Mouse (Mus musculus) forebrain, embryonic 14.5 days (tissue): ENCODE results near the gene Dffa. TPM values are rescaled to one million over a fixed set of nuclear protein-coding genes. Genes with fewer than 3 reads are reported as not detected.

Experiments
- ATAC-seq: fragments of 200-750 bp; cut with Nextera tagmentation; 2 replicates; pipeline ENCODE4 v1.8.0; 2017; ENCODE audit warnings: mild to moderate bottlenecking, moderate library complexity
- DNase-seq: peaks from one replicate; pipeline ENCODE4 v3.0.0-alpha.2; 2015; ENCODE audit warnings: low spot score
- H3K27ac ChIP-seq: fragments of 300-500 bp; sonication (generic); 2 replicates; pipeline ENCODE4 v1.5.1; 2014; ENCODE audit warnings: low read depth, mild to moderate bottlenecking, control low read depth, low read length, moderate library complexity
- H3K27me3 ChIP-seq: fragments of 300-500 bp; sonication (generic); replicated peaks from 2 replicates; pipeline ENCODE4 v1.6.1; 2014; ENCODE audit warnings: low read length, control low read depth, mixed read lengths; ENCODE audit not compliant: control insufficient read depth, insufficient read depth
- H3K36me3 ChIP-seq: fragments of 300-500 bp; sonication (generic); 2 replicates; pipeline ENCODE4 v1.6.1; 2014; ENCODE audit warnings: low read length, control low read depth; ENCODE audit not compliant: control insufficient read depth, insufficient read depth
- H3K4me1 ChIP-seq: fragments of 300-500 bp; sonication (generic); 2 replicates; pipeline ENCODE4 v1.6.1; 2014; ENCODE audit warnings: antibody characterized with exemption, low read length, control low read depth; ENCODE audit not compliant: control insufficient read depth, insufficient read depth
- H3K4me2 ChIP-seq: fragments of 300-500 bp; sonication (generic); 2 replicates; pipeline ENCODE4 v1.6.1; 2014; ENCODE audit warnings: mild to moderate bottlenecking, control low read depth, low read length
- H3K4me3 ChIP-seq: fragments of 300-500 bp; sonication (generic); 2 replicates; pipeline ENCODE4 v1.5.1; 2014; ENCODE audit warnings: low read depth, low read length, control low read depth
- H3K9ac ChIP-seq: fragments of 300-500 bp; sonication (generic); 2 replicates; pipeline ENCODE4 v1.6.1; 2014; ENCODE audit warnings: mild to moderate bottlenecking, low read length, control low read depth, moderate library complexity
- H3K9me3 ChIP-seq: fragments of 300-500 bp; sonication (generic); replicated peaks from 2 replicates; pipeline ENCODE4 v1.6.1; 2016; ENCODE audit warnings: low read length, control low read depth, mixed read lengths; ENCODE audit not compliant: control insufficient read depth
- whole genome bisulfite sequencing: fragments of 180-500 bp; shearing (Covaris S2); extraction: QIAGEN DNeasy Blood & Tissue Kit; methylation state at CpG from one replicate; pipeline ENCODE4 v1.1.7; 2014; 5-methylcytosine and 5-hydroxymethylcytosine counted together
- polyA plus RNA-seq: library from polyadenylated mRNA; unstranded; fragments of >200 nt; fragmentation: Nextera tagmentation; extraction: Ambion mirVana; gene quantifications from 2 replicates; pipeline ENCODE4 v1.2.1, GENCODE M21; 2014

Dffa gene
- polyA plus RNA-seq, 1 experiment from 2014 or later = 17.8 TPM

DNA sequence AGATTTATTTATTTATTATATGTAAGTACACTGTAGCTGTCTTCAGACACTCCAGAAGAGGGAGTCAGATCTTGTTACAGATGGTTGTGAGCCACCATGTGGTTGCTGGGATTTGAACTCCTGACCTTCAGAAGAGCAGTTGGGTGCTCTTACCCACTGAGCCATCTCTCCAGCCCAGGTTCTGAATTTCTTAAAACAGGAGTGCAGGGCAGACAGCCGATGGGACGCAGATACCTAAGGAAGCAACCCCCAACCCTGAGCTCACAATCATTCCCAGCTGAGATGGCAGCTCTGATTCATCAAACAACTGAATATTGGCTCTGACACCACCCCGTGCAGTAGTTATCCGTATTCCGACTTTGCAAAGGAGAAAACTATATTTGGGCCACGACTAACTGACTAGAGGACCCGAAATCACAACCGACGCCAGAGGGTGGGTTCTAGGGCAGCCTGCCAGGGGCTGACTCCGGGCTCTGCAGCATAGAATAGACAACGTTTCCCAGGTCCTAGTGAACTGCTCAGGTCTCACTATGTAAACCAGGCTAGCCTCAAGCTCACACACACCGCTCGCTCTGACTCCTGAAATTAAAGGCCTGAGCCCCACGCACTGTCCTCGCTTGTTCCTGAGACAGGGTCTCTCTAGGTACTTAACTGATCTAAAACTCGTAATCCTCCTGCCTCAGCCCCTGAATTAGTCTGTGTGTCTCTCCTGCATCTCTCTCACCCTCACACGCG, 32.3 kb downstream of the Dffa start:
- Histone ChIP-seq H3K4me2 (peak overlapping the region; percentile 72), H3K9me3 (no peaks in the 10 kb centered on the region), H3K36me3 (0 out of 2 replicates have a peak, but pooled peaks cover 5% of the 10 kb centered on the region), H3K4me1 (no peaks in the 10 kb centered on the region), H3K27ac (no peak overlapping the region), H3K27me3 (no peaks in the 10 kb centered on the region), H3K4me3 (peak overlapping the region; percentile 68), H3K9ac (peak overlapping the region; percentile 76)
- no peak for DNase-seq
- WGBS = 55% methylated on average over 18 of the region's 18 CpGs
- ATAC-seq = 0 out of 2 replicates have a peak, but pooled peaks have one; percentile 14

DNA sequence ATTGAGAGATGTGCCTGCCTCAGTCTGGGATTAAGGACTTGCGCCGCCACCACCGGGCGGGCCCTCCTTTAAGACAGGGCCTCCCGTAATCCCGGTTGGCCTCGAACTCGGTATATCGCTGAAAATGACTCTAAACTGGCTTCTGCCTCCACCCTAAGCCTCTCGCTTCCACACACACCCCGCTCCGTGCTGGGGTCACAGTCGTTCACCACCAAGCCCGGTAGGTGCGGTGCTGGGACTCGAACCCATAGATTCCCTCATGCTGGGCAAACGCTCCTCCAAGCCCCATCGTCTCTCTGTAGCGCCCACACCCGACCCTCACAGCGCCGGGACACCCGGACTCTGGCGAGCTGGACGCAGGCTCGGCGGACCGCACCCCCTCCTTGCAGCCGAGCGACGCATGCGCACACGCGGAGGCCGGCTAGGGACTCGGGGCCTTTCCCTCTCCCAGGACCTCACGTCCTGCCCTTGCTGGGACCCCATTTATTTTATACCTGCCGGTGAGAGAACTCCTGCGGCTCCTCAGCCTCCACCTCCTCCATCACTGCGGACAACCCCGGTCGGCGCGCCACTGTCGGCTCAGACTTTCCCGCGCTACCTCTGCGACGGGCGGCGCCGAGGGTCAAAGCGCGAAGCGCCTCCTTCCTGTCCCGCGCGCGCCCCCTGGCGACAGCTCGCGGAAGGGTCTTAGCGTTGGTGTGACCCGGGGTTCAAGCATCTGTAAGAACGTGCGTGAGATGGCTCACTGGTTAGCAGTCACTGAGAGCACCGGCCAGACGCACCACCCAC, 33.2 kb downstream of the Dffa start, which contains the start of gene Cenps:
Gene Cenps, minus strand, starts transcription at position 648 of the 789 bp plus-strand sequence.
- Histone ChIP-seq H3K9ac (peak within 1 kb of the TSS; percentile 76), H3K4me3 (peak within 1 kb of the TSS; percentile 68), H3K36me3 (no peaks in the 10 kb centered on the region), H3K9me3 (no peaks in the 10 kb centered on the region), H3K4me1 (no peaks in the 10 kb centered on the region), H3K4me2 (peak within 1 kb of the TSS; percentile 72), H3K27ac (peak within 1 kb of the TSS; percentile 82), H3K27me3 (no peaks in the 10 kb centered on the region)
- ATAC-seq (peak; percentile 92), DNase-seq (peak; percentile 92)
- WGBS = 1% methylated on average over 68 of the region's 68 CpGs

DNA sequence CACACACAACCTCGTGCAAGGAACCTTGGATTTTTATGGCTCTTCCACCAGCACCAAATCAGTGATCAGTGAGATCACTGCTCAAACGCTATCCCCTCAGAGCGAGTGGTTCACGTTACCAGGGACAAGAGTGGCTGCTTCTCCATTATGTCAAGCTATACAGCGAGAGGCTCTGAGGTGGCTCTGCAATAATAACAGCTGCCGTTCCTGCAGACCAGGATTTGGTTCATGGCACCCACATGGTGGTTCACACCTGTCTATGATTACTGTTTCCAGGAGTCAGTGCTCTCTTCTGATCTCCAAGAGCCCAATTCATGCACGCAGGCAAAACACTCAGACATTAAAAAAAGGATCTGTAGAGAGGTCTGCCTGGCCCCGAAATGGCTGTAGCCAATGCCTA, 34.6 kb downstream of the Dffa start:
- Histone ChIP-seq H3K4me2 (no peak overlapping the region), H3K4me3 (no peak overlapping the region), H3K4me1 (no peaks in the 10 kb centered on the region), H3K27me3 (no peaks in the 10 kb centered on the region), H3K36me3 (no peaks in the 10 kb centered on the region), H3K9ac (no peak overlapping the region), H3K9me3 (no peaks in the 10 kb centered on the region), H3K27ac (no peak overlapping the region)
- DNase-seq (no peak), ATAC-seq (no peak)
- 87% methylated on average over 8 of the region's 8 CpGs for WGBS

DNA sequence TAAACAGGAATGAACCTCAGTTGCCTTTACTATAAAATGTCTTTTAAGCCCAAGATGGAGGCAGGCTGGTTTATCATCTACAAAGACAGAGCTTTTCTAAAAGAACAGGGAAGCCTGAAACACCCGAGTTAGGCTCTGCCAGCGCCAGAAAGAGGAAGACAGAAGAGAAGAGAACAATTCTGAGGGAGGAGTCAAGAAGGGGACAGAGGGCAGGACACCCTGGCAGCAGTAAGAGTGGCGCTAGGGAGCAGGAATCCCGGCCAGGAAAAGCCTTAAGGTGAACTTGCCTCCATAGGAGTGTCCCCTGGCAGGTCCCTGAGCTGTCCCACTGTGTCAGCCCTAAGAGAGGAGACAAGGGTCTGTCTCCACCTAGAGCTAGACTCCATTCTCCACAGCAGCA, 39.6 kb downstream of the Dffa start:
- no peak for DNase-seq
- H3K36me3 ChIP-seq = no peaks in the 10 kb centered on the region
- no peaks in the 10 kb centered on the region for H3K9me3 ChIP-seq
- no peaks in the 10 kb centered on the region for H3K4me1 ChIP-seq
- no peak overlapping the region for H3K27ac ChIP-seq
- no peak for ATAC-seq
- H3K4me2 ChIP-seq = no peak overlapping the region
- H3K9ac ChIP-seq = no peak overlapping the region
- 30% methylated on average over 4 of the region's 4 CpGs for WGBS
- no peaks in the 10 kb centered on the region for H3K27me3 ChIP-seq
- no peak overlapping the region for H3K4me3 ChIP-seq

DNA sequence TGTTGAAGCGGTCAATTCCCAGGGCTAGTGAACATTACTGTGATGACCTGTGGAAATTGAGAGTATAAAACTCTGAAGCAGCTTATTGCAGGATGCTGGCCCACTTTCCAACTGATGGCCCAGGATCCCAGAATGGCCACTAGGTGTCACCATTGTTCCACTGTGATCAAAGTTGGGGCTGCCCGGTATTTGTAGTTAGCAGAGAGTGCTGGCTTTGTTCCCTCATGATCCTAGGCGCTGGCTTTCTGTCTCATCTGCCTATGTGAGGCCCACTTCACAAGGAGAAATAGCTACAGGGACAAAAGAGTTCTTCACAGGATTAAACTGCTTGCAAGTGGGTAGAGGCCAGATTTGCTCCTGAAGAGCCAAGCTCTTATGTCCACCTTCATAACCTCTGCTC, 40.5 kb downstream of the Dffa start:
- Histone ChIP-seq H3K9ac (no peak overlapping the region), H3K4me3 (no peak overlapping the region), H3K4me2 (no peak overlapping the region), H3K4me1 (no peaks in the 10 kb centered on the region), H3K36me3 (peaks cover 1% of the 10 kb centered on the region; the same call in 1 of the 2 replicates), H3K9me3 (no peaks in the 10 kb centered on the region), H3K27me3 (no peaks in the 10 kb centered on the region), H3K27ac (no peak overlapping the region)
- 3% methylated on average over 3 of the region's 3 CpGs for WGBS
- peak; percentile 93 for DNase-seq
- peak; percentile 93 for ATAC-seq

DNA sequence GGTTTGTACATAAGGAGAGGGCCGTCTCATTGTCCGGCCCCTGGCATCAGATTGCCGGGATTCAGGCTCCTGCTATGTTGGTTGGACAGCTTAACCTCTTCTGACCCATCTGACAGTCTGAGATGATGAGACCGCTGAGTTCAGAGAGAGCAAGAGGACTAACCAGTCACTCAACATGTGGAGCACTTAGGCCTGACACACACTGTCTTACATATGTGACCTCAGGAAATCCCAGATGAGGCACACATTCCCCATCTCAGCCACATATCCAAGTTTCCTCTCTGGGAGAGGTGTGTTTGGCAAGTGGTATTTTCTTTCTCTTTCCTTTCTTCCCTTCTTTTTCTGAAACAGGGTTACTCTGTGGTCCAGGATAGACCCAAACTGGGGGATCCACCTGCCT, 41.2 kb downstream of the Dffa start:
- H3K9ac ChIP-seq = no peak overlapping the region
- H3K4me3 ChIP-seq = no peak overlapping the region
- 88% methylated on average over 4 of the region's 4 CpGs for WGBS
- peaks cover 7% of the 10 kb centered on the region for H3K36me3 ChIP-seq
- no peaks in the 10 kb centered on the region for H3K27me3 ChIP-seq
- ATAC-seq (0 out of 2 replicates have a peak, but pooled peaks have one; percentile 7), DNase-seq (no peak)
- H3K4me2 ChIP-seq = no peak overlapping the region
- H3K27ac ChIP-seq = no peak overlapping the region
- no peaks in the 10 kb centered on the region for H3K9me3 ChIP-seq
- no peaks in the 10 kb centered on the region for H3K4me1 ChIP-seq

DNA sequence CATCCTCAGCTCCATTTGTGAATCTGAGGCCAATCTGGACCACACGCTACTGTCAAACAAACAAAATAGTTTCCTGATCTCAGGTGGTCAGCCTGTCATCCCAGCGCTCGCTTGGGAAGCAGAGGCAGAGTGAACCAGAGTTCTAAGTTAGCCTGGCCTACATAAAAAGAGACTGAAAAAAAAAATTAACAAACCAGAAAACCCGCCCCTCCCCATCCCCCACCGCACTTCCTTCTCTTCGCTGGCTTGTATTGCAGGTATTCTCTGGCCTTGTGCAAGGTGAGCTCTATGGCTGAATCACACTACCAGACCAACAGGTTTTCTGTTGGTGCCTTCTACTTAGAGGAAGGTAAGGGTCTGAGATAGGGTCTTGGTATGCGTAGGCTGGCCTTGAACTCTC, 43.6 kb downstream of the Dffa start:
- 87% methylated on average over 7 of the region's 7 CpGs for WGBS
- DNase-seq (no peak), ATAC-seq (no peak)
- Histone ChIP-seq H3K36me3 (peaks cover 29% of the 10 kb centered on the region), H3K9ac (no peak overlapping the region), H3K9me3 (no peaks in the 10 kb centered on the region), H3K27ac (no peak overlapping the region), H3K4me2 (no peak overlapping the region), H3K27me3 (no peaks in the 10 kb centered on the region), H3K4me1 (no peaks in the 10 kb centered on the region), H3K4me3 (no peak overlapping the region)

DNA sequence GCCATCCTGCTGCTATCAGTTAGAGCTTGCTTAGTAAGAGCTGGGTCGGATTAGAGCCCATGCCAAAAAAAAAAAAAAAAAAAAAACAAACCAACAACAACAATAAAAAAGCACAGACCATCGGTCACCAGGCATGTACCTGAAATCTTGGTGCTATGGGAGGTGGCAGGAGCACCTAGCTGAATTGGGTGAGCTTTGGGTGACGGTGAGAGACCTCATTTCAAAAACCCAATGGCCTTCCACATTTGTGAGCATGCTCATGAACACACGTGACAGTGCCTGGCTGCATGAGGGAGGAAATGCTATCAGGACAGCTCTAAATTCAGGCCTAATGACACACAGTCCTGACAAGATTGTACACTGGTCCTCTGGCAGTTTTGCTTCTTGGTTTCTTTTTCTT, 44.1 kb downstream of the Dffa start:
- H3K27me3 ChIP-seq = no peaks in the 10 kb centered on the region

DNA sequence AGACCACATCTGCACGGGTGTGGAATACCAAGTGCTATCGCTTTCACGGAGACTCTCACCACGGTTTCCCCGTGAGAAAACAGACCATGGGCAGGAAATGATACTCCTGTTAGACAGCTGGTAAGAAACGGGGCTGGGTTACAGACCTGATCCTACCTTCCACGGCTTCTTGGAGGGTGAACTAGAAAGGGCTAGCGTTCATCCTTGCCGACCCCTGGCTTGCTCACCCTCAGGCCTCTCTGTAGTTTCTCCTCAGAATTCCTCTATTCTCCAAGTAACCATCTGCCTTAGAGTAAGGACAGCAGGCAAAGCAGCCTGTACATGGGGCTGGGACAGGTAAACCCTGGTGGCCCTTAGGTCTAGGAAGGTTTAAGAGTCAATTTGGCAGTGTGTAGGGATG, 45.2 kb downstream of the Dffa start:
- Histone ChIP-seq H3K4me2 (no peak overlapping the region), H3K27me3 (no peaks in the 10 kb centered on the region), H3K4me3 (no peak overlapping the region), H3K9me3 (no peaks in the 10 kb centered on the region), H3K4me1 (no peaks in the 10 kb centered on the region), H3K36me3 (peaks cover 46% of the 10 kb centered on the region), H3K27ac (no peak overlapping the region), H3K9ac (no peak overlapping the region)
- DNase-seq (no peak), ATAC-seq (no peak)
- 88% methylated on average over 9 of the region's 9 CpGs for WGBS

More for the DNA sequence above, 44.1 kb downstream of the Dffa start:
- Histone ChIP-seq H3K4me1 (no peaks in the 10 kb centered on the region), H3K4me3 (no peak overlapping the region), H3K9ac (no peak overlapping the region), H3K9me3 (no peaks in the 10 kb centered on the region), H3K4me2 (no peak overlapping the region), H3K27ac (no peak overlapping the region), H3K36me3 (peaks cover 35% of the 10 kb centered on the region)
- ATAC-seq (no peak), DNase-seq (no peak)
- WGBS = 65% methylated on average over 4 of the region's 4 CpGs
